Mouse (Mus musculus): ENCODE measurements around the gene Agfg1.
A peak's percentile ranks its signal among the peaks of the same experiment; 100 is the strongest.

Agfg1 gene

DNA sequence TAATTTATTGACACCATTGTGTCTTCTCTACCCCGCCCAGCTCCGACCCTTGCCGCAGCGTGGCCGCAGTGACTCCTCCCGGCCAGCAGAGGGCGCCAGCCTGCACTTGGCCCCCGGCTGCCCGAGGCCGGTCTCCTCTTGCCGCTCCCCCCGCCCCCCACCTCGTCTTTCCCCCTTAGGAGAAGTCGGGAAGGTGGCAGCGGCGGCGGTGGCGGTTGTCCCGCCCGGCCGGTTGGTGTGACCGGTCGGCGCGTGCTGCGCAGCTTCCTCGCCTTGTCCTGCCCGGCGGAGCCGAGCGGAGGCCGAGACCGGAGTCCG lies at the start of gene Agfg1:
Gene Agfg1 (plus strand): TSS at position 188 of the 318 bp plus-strand sequence.
- peak; percentile 98 for DNase-seq

DNA sequence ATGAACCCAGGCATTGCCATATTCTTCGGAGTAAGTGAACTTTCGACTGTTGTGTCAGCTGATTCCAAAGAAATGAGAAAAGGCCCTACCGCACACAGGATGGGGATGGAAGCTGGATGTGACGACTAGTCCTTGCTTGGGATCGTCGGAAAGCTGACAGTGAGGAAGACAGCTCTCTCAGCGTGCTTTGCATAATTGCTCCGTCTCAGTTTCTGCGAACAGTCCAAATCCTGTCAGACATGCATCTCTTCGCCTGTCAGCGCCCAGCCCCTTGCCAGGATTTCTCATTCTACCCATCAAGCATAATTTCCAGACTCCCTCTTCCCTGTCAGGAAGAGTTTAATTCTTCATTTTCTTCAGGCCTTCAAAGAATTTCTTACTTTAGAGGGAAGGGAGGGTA lies 48.2 kb upstream of the Agfg1 start:
- peak; percentile 31 for DNase-seq

DNA sequence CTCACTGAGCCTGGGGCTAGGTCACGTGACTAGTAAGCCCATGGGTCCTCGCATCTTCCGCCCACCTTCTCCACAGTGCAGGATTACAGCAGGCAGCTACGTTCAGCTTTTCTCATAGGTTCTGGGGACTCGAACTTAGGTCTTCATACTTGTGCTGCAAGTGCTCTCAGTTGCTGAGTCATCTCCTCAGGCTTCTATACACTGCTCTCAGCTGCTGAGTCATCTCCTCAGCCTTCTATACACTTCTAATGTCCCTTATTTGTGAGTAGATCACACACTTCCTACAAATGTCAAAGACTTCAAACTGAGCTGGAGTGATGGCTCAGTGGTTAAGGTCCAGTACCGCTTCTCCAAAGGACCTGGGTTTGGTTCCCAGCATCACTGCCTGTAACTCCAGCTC lies 47.0 kb upstream of the Agfg1 start:
- no peak for DNase-seq

DNA sequence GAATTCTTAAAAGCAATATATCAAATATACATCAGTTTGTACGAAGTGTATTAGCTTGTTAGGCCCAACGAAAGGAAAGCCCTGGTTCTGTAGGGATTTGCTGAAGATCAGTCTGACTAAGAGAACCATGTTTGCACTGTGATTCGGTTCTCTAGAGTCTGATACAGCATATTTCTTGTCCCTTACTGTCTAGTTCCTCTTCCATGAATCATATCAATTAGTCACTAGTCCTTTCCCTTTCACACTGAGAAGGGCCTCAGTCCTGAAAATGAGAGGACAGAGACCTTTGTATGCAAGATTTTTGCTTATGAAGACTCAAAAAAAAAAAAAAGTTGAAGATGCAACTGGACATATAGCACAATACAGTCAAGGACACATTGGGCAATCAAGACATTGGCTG lies 46.2 kb upstream of the Agfg1 start:
- no peak for DNase-seq

DNA sequence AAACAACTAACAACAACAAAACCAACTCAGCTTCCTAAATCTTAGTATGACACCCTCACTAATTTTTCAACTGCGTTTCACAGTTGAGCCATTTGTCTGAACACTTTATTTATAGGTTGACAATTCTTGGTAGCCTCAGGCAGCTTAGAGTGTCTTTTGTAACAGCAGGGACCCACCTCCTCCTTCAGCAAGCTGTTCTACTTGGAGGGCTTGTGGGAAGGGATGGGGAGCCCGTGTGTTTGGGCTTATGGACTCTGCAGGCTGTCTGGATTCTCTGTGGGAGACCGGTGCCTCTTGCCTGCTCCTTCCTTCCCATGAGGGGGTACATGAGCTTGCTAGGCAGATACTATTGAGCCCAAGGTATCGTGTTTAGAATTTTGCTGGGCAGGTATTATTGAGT lies 45.3 kb upstream of the Agfg1 start:
- peak; percentile 20 for DNase-seq

DNA sequence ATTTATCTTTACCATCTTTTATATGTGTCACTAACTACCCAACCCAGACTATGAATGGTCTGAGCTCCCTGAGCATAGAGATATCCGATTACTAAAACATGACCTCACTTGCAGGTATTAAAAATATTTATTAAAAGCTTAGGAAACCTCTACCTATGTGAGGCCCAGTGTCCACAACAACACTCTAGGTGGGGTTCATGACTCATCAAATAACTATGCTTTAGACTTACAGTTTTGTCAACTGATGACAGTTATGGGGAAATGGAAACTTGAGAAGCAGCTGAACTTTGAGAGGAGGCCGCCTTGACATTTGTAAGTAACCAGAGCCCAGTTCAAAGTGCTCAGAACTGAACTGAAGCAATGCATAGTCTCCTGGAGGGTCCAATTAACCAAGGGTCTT lies 44.1 kb upstream of the Agfg1 start:
- DNase-seq, result no peak

DNA sequence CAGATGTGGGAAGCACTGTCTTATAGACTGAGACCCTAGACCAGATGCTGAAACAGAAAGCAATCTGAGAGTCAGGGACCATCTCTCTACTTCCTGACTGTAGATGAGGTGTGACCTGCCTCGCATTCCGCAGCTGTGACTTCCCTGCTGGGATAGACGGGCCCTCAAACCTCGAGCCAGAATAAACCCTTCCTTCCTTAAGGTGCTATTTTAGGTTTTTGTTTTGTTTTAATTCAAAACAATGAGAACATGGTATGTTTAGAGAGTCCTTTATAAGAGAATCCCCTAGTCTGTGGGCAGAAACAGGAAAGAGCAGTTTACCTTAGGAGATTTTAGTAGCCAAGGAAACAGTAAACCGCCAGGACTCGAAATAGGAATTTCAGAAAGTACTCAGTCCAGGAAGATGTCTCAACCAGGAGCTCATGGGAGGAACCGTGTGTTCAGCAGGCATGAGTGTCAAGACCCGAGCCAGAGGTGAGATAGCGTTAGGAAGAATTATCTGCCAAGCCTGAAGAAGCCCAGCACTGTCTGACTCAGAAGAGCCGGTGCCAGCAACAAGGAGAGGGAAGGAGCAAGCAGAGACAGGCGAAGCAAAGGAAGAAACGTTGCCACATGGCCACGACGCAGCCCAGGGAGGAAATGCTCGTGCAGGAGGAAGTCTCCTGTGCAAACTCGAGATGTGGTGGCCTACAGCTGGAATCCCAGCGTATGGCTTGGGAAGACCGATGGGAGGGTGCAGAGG lies 43.4 kb upstream of the Agfg1 start:
- no peak for DNase-seq

DNA sequence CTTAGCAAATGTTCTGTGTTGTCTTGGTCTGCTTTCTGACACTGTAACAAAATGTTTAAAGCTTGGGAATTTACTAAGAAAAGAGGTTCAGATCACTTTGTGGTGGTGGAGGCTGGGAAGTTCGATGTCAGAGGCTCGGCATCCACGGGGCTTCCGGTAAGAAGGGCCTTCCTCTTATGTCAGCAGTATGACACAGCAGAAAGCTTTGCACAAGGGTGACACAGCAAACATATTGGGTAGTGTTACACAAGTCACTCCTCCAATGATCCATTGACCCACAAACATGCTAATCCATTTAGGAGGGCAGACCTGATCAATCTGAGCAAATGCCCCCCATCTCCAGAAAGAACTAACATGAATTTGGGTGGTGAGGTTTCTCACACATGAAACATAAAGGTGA lies 42.2 kb upstream of the Agfg1 start:
- DNase-seq, result no peak

DNA sequence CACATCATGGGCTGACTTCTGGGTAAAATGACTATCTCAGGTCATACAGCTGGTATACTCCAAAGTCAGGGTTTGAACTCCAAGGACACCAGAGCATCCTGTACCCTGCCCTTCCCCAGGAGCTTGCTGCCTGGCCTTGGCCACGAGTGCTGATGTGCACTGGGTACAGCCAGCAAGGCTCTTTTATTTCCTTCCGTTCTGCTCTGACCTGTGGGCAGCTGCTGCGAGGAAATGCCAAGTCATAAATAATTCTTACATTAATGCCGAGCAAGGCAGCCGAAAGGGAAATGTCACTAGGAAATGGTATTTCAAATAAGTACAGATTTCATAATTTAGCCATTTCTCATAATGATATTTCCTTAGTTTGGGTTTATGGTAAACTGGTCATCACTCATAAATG lies 41.0 kb upstream of the Agfg1 start:
- DNase-seq, result no peak

DNA sequence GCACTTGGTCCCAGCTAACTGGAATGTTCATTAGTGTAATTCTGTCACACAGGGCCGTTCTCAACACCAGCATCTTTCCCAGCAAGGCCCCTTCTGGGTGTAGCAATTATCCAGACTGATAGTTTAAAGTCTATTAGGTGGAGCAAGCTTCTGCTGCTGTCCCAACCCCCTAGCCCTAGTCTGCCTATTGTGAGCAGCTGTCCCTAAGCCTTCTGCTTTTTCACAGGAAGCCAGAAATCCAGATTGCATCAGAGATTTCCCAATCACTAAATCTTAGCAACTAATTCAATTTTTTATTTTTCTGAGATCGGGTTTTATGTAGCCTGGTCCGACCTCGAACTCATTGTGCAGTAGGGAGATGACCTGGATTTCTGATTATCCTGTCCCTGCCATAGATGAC lies 40.4 kb upstream of the Agfg1 start:
- no peak for DNase-seq

DNA sequence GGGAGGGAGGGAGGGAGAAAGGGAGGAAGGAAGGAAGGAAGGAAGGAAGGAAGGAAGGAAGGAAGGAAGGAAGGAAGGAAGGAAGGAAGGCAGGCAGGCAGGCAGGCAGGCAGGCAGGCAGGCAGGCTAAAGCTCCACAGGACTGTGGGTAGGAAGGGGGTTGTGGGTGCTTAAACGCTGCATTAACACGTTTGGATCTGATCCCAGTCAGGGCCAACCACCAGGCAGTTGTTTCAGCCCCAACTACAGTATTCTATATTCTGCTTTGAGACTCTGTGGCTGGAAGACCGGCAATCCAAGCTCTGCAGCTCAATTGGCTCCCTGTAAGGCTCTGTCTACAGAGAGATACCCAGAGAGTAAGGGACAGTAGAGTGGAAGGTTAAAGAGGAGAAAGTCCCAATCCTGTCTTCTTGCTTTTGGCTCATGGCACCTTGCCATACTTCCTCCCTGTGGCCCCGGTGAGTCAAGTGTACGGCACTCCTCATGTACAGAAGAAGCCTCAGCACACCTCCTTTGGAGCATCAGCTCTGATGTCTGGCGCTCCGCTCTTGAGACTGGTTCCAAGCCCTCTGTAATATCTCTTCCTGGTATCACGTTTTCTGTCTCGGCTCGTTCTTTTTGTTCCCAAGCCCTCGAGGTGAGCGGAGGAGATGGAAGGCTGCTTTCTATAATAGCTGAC lies 38.0 kb upstream of the Agfg1 start:
- no peak for DNase-seq

DNA sequence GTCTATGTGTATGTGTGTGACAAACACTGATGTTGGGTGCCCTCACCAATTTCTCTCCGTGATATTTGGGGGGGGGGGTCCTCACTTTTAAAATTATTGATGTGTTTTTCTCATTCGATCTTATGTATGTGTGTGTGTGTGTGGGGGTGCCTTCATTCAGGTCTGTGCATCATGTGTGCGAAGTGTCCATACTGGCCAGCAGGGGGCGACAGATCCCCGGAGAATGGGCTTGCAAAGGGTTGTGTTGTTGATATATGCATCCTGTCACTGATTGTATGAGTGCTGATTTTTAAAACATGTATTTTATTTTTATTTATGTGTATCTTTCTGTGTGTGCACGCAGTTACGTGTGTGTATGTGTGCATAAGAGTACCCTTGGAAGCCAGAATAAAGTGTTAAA lies 35.7 kb upstream of the Agfg1 start:
- no peak for DNase-seq

DNA sequence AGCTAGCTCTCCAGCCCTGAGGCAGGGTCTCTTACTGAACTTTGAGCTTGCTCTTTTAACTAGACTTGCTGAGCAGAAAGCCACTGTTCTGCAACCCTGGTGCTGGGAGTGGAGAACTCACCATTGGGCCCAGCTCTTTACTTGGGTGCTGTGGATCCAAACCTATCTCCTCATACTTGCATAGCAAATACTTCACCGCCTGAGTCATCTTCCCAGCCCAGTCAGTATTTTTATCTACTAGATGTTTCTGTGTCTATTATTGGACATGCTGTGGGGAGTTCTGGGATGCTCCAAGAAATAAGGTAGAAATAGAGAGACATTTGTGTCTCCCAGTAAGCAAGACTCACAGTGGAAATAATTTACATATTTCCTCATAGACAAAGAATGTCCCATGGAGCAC lies 35.2 kb upstream of the Agfg1 start:
- no peak for DNase-seq

DNA sequence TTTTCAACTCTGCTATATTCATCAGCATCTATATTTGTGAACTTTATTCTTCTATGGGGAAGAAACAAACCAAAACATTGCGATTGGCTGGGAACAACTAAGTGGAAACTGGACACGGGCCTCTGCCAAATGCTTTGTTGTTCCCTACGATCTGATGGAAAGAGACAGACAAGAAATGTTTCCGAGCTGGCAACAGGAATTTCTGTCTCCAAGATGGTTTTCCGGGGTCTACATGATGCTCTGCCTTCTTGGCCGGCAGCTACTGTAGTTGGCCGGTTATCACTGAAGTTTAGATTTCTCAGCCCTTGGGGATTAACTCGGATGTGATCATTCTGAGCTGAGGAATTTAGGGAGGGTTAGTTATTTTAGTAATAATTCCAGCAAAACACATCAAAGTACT lies 32.9 kb upstream of the Agfg1 start:
- DNase-seq, result no peak

DNA sequence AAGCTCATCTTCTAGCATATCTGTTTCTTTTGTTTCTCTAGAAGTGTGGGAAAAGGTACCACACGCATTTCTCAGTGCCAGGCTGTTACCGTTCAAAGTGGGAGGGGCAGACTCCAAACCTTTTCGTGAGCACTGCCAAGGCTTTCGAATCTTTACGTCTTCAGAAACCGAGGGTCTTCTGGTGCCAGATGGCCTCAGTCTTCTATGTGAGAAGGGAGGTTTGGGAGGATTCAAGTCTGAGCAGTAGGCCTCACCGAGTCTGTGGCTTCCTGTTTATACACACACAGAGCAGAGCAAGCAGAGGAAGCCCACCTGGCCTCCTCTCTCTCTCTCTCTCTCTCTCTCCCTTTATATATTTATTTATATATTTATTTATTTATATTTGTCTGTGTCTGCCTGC lies 32.1 kb upstream of the Agfg1 start:
- DNase-seq, result no peak

DNA sequence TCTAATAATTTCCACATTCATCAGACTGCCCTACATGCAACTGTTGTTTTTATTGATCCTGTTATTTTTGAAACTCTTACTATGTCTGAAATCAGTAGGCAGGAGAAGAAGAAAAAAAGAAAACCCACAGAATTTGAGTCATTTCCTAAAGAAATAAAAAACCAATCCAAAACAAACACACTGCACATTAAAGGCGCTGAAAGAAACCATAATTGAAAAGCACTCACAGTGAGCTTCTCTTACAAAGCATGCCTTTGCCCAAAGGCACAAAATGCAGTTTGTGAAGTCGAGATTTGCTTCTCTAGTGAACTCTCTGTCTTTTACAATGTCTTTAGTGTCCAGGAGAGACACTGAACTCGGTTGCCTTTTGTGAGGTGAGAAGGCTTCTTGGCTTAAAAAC lies 30.7 kb upstream of the Agfg1 start:
- DNase-seq, result no peak

DNA sequence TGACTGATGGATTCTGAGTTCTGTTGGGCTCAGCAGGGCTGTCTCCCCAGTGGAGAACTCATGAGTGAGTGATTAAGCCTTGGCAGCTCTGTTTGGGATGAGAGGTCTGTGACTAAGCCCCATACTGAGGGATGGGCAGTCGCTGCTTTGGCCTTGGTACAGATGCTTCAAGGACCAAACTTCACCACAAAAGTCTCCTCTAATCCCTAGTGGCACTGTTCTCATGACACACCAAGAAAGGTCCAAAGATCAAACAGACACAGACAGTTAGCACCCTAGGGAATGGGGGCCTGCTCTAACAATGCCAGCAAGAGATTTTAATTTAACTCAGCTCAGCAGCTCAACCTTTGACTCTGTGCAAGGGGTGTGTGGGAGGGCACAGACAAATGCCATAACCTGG lies 27.5 kb upstream of the Agfg1 start:
- no peak for DNase-seq

DNA sequence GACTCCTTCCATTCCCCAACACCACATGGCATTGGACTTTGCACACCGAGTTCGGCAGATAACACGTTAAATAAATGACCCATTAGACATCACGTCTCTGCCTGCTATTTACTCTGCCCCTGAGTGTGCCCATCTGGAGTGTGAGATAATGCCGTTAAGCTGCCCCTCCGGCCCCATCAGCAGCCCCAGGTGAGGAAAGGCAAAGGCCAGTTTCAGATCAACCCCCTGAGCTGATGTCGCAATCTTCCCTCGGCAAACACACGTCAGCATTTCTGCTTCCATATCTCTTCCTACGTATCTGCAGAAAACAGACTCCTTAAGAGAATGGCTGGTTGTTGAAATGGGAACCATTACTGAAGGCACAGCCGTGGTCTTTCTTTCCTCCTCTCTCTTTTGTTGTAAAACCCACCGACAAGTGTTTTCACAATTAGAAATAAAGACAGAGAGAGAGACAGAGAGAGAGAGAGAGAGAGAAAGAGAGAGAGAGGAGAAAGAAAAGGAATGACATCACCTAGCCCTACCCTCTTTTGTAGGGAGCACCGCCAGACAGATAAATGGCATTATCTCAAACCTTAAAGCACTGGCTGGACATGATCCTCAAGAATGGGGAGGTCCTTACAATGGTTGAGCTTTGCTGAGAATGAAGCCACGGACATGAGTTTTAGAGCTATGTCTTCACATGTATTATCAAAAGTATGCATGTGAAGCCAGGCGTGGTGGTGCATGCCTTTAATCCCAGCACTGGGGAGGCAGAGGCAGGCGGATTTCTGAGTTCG lies 23.2 kb upstream of the Agfg1 start:
- DNase-seq, result no peak

DNA sequence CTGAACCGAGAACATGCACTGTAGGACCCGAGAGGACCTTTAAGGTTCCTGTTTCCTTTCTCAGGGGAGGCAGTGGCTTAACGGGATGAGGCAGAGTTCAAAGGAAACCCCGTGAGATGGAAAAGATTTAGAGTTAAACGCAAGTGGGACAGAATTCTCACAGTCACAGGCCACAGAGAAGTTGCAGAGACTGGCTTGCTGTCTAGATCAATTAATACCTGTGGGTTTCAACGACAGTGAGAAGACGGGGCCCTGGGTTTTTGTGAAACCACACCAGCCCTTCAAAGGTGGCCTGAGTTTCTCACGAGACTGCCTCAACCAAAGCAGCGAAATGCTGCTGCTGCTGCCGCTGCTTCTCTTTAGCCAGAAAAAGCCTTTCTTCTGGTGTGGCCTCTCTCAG lies 19.9 kb upstream of the Agfg1 start:
- DNase-seq, result no peak

DNA sequence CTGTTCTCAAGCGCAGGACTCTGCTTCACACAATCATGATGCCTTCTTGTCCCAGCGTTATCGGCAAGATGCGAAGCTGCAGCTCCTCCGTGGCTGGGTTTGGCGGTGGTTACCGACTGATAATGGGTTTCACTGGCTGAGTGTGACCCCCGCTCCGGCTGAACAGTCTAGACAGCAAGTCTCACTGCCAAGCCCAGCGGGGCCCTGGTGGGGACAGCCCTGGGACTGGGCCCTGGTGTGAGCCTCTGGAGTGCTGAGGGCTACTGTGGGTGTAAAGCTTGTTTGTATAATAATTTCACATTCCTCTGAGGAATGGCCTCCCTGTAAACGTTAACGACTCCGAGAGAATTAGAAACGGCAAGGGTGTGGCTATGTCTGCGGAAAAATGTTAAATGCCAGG lies 19.1 kb upstream of the Agfg1 start:
- DNase-seq, result no peak

DNA sequence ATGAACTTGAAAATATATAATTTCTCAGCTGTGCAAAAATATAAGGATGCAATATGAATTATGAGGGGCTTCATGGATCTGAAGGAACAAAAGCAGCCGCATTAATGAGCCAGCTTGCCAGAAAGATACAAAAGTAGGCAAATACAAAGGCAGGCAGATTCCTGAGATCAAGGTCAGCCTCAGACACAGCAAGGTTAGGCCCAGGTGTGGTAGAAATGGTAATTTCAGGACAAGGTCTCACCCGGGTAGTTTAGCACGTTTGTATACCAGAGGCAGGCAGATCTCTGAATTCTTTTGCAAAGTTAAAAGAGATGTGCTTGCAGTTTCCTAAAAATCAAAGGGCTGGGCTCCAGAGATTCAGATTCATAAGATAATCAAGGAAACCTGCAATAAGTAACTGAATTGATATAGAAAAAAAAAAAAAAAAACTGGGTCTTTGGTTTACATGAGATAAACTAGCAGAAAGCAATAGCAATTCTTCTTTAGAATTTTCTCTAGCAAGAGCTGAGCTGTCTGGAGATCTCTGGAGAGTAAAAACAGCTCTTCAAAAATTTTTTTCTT lies 18.6 kb upstream of the Agfg1 start:
- DNase-seq, result no peak

DNA sequence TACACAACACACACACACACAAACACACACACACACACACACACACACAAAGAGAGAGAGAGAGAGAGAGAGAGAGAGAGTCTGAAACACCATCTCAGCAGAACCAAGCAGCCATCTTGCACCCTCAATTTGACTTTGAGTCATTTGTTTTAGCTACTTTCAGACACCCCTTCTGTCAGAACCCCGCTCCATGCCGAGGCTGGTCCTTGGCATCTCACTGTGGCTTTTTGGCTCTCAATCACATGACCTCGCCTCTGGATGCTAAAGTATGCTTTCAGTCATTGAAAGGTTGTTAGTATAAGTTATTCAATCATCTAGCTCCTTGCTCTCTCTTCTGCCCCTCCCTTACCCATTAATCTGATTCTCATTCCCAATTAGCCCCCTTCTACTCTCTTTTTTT lies 17.4 kb upstream of the Agfg1 start:
- no peak for DNase-seq

DNA sequence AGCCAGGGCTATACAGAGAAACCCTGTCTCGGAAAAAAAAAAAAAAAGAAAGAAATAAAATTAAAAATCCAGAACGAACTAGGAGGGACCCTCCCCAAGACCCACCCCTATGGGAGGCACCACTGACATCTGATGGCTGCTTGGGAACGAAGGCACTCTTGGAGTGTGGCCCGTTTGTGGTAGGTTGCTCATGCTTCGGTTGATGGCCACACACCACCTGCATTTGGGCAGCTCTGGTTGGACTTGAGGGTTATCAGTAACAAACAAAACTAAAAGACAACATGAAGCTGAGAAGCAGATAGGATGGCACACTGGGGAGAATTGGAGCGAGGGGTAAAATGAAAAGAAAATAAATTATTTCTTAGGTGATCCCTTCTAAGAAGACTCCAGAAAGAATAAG lies 15.1 kb upstream of the Agfg1 start:
- no peak for DNase-seq

DNA sequence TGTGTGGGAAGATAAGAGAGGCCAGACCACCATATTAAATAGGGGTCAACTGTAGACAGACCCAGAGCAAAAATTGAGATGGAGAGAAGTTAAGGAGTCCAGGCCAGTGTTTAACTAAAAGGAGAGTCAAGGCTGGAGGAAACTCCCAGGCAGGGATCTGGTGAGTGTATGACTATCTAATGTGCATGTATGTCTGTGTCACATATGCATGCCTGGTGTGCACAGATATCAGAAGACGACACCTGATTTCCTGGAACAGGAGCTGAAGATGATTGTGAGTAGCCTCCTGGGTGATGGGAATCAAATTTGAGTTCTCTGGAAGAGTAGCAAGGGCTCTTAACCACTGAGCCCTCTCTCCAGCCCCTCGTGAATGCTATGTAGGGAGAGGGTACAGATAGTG lies 14.0 kb upstream of the Agfg1 start:
- DNase-seq, result no peak
